In genomic region chr1:106818323-106818722, GRCm38 (mm10) we compare ENCODE assay signal across 9 mouse cellular contexts. TPM values are rescaled to one million over a fixed set of nuclear protein-coding genes. Genes with fewer than 3 reads are reported as not detected.
DNase-seq lines count a peak whose midpoint lies in the region; ATAC-seq and TF ChIP-seq lines count a peak whose summit lies in the region.
"Had no signal": no experiment of that assay in that cellular context is flagged by ENCODE, and none has a peak within 500 bp of the region (broad histone marks: within the 10 kb centered on the region; RNA-seq: fewer than 3 reads in every experiment).

No protein-coding gene starts in this region.

- WGBS in embryonic facial prominence, embryonic 11.5 days = 28% methylated on average over 4 of the region's 4 CpGs
- WGBS in embryonic facial prominence, embryonic 10.5 days = 29% methylated on average over 4 of the region's 4 CpGs
- 11% methylated on average over 4 of the region's 4 CpGs for whole genome bisulfite sequencing in lung, embryonic 14.5 days

- DNase-seq in embryonic facial prominence, embryonic 11.5 days (ENCODE audit: low spot score) = peak; percentile 54
- no peak for DNase-seq in embryonic facial prominence, embryonic 10.5 days (ENCODE audit: low spot score)
- DNase-seq in lung, embryonic 14.5 days = peak; percentile 75
- DNase-seq in lung, postnatal 14 days = no peak
- DNase-seq in c-Kit-positive CD71-positive TER-119-negative erythroid progenitor cells, embryonic 14.5 days (ENCODE audit: low read depth) = peak; percentile 30
- DNase-seq in left cerebral cortex, postnatal 36 days (ENCODE audit: low spot score in 2 of 2) = no peak
- DNase-seq in spleen, postnatal 36 days (ENCODE audit: low spot score in 2 of 2) = no peak

- ATAC-seq in embryonic facial prominence, embryonic 11.5 days (replicated peaks; ENCODE audit: insufficient number of reproducible peaks, low FRiP score, low TSS enrichment, low read depth) = no peak
- no peak for ATAC-seq in lung, embryonic 14.5 days (ENCODE audit: insufficient read depth)
- peak; percentile 76 for ATAC-seq in neutrophil, adult 5-6 weeks (ENCODE audit: extremely low read depth, insufficient number of reproducible peaks, low FRiP score, poor library complexity, severe bottlenecking)

- H3K9me3 ChIP-seq in embryonic facial prominence, embryonic 11.5 days (replicated peaks; ENCODE audit: control insufficient read depth, low read length) = no peaks in the 10 kb centered on the region
- H3K9me3 ChIP-seq in embryonic facial prominence, embryonic 10.5 days = no peaks in the 10 kb centered on the region
- no peaks in the 10 kb centered on the region for H3K9me3 ChIP-seq in lung, embryonic 14.5 days (ENCODE audit: low read depth, low read length)
- H3K9me3 ChIP-seq: hindbrain, embryonic 15.5 days had no signal

- no peak overlapping the region for H3K27ac ChIP-seq in embryonic facial prominence, embryonic 11.5 days (replicated peaks; ENCODE audit: low read depth, low read length)
- no peak overlapping the region for H3K27ac ChIP-seq in embryonic facial prominence, embryonic 10.5 days (replicated peaks)
- H3K27ac ChIP-seq in lung, embryonic 14.5 days (ENCODE audit: low read depth) = no peak overlapping the region
- H3K27ac ChIP-seq: hindbrain, embryonic 15.5 days had no signal

- no peak overlapping the region for H3K4me2 ChIP-seq in embryonic facial prominence, embryonic 11.5 days (ENCODE audit: low read depth, low read length)
- H3K4me2 ChIP-seq in lung, embryonic 14.5 days = no peak overlapping the region
- H3K4me2 ChIP-seq: hindbrain, embryonic 15.5 days had no signal

- intact Hi-C loops in left cerebral cortex, postnatal 36 days (cut with DNase I) = loop anchor here (5.0 kb wide), 1 partner anchor 391 kb away; no protein-coding TSS in a partner anchor

- H3K4me1 ChIP-seq in embryonic facial prominence, embryonic 11.5 days (ENCODE audit: control insufficient read depth, insufficient read depth, low read length) = no peaks in the 10 kb centered on the region
- no peaks in the 10 kb centered on the region for H3K4me1 ChIP-seq in embryonic facial prominence, embryonic 10.5 days
- H3K4me1 ChIP-seq in lung, embryonic 14.5 days (ENCODE audit: insufficient read depth) = no peaks in the 10 kb centered on the region
- H3K4me1 ChIP-seq: hindbrain, embryonic 15.5 days had no signal

- H3K4me3 ChIP-seq in embryonic facial prominence, embryonic 11.5 days (ENCODE audit: low read depth, low read length) = no peak overlapping the region
- H3K4me3 ChIP-seq in embryonic facial prominence, embryonic 10.5 days = no peak overlapping the region
- no peak overlapping the region for H3K4me3 ChIP-seq in lung, embryonic 14.5 days (ENCODE audit: low read depth, low read length)
- H3K4me3 ChIP-seq: hindbrain, embryonic 15.5 days had no signal

- no peaks in the 10 kb centered on the region for H3K27me3 ChIP-seq in embryonic facial prominence, embryonic 11.5 days (ENCODE audit: control insufficient read depth, insufficient read depth, low read length)
- H3K27me3 ChIP-seq in embryonic facial prominence, embryonic 10.5 days (replicated peaks; ENCODE audit: low read depth, poor library complexity, severe bottlenecking) = no peaks in the 10 kb centered on the region
- no peaks in the 10 kb centered on the region for H3K27me3 ChIP-seq in lung, embryonic 14.5 days (ENCODE audit: insufficient read depth, low read length)
- H3K27me3 ChIP-seq: hindbrain, embryonic 15.5 days had no signal

- H3K9ac ChIP-seq in embryonic facial prominence, embryonic 11.5 days (replicated peaks; ENCODE audit: low read length) = no peak overlapping the region
- H3K9ac ChIP-seq in lung, embryonic 14.5 days = no peak overlapping the region
- H3K9ac ChIP-seq: hindbrain, embryonic 15.5 days had no signal

- no peaks in the 10 kb centered on the region for H3K36me3 ChIP-seq in embryonic facial prominence, embryonic 11.5 days (replicated peaks; ENCODE audit: control insufficient read depth, insufficient read depth, low read depth, low read length)
- H3K36me3 ChIP-seq in embryonic facial prominence, embryonic 10.5 days (replicated peaks) = no peaks in the 10 kb centered on the region
- no peaks in the 10 kb centered on the region for H3K36me3 ChIP-seq in lung, embryonic 14.5 days (ENCODE audit: insufficient read depth)
- H3K36me3 ChIP-seq: hindbrain, embryonic 15.5 days had no signal

- TF ChIP-seq CTCF in lung, embryonic 14.5 days (IDR thresholded peaks at IDR 0.05; ENCODE audit: low read depth) = peak; percentile 62

RNA-seq across cellular contexts. Expression of gene Vps4b, which starts 21.8 kb away (rescaled TPM):
- polyA plus RNA-seq in embryonic facial prominence, embryonic 11.5 days (2014; fragmentation: Nextera tagmentation; extraction: Ambion mirVana) = 87.8 and 90.2 TPM in 2 replicates
- polyA plus RNA-seq in embryonic facial prominence, embryonic 10.5 days (2016; fragmentation: Nextera tagmentation; extraction: Ambion mirVana) = 67.5 and 67.8 TPM in 2 replicates
- polyA plus RNA-seq in lung, embryonic 14.5 days (2014; fragmentation: Nextera tagmentation; extraction: Ambion mirVana) = 71.1 and 78.6 TPM in 2 replicates
- 156 and 183 TPM in 2 replicates for total RNA-seq in neutrophil, adult 5-6 weeks (2017)
- 10 to 100 TPM; 48.4 to 60.7 TPM for total RNA-seq in left cerebral cortex, postnatal 36 days (2021)

RNA-seq across cellular contexts. Expression of gene Serpinb5, which starts 42.6 kb away (rescaled TPM):
- polyA plus RNA-seq in embryonic facial prominence, embryonic 11.5 days (2014; fragmentation: Nextera tagmentation; extraction: Ambion mirVana) = 0.42 and 0.46 TPM in 2 replicates
- not detected in 2 replicates for polyA plus RNA-seq in embryonic facial prominence, embryonic 10.5 days (2016; fragmentation: Nextera tagmentation; extraction: Ambion mirVana)
- 0.09 and 0.18 TPM in 2 replicates for polyA plus RNA-seq in lung, embryonic 14.5 days (2014; fragmentation: Nextera tagmentation; extraction: Ambion mirVana)
- total RNA-seq in neutrophil, adult 5-6 weeks (2017) = not detected in 2 replicates
- not detected for total RNA-seq in left cerebral cortex, postnatal 36 days (2021)

RNA-seq across cellular contexts. Expression of gene Kdsr, which starts 58.8 kb away (rescaled TPM):
- polyA plus RNA-seq in embryonic facial prominence, embryonic 11.5 days (2014; fragmentation: Nextera tagmentation; extraction: Ambion mirVana) = 12.1 and 12.9 TPM in 2 replicates
- 9.7 and 10.1 TPM in 2 replicates for polyA plus RNA-seq in embryonic facial prominence, embryonic 10.5 days (2016; fragmentation: Nextera tagmentation; extraction: Ambion mirVana)
- 15.9 and 16.5 TPM in 2 replicates for polyA plus RNA-seq in lung, embryonic 14.5 days (2014; fragmentation: Nextera tagmentation; extraction: Ambion mirVana)
- total RNA-seq in neutrophil, adult 5-6 weeks (2017) = 16.5 and 17.3 TPM in 2 replicates
- total RNA-seq in left cerebral cortex, postnatal 36 days (2021) = 10 to 100 TPM; 24.4 to 29.9 TPM

Comparison
In these comparisons a context has a peak if more than half of its experiments do, and no peak if none do; other contexts are left out.
1. DNase-seq: peak in embryonic facial prominence, embryonic 11.5 days (single experiment), lung, embryonic 14.5 days (single experiment) and c-Kit-positive CD71-positive TER-119-negative erythroid progenitor cells, embryonic 14.5 days (single experiment); none in embryonic facial prominence, embryonic 10.5 days (single experiment), lung, postnatal 14 days (single experiment), left cerebral cortex, postnatal 36 days (0 of 2) and spleen, postnatal 36 days (0 of 2).